Mouse (Mus musculus) embryonic facial prominence, embryonic 15.5 days (tissue): ENCODE measurements around the gene Ftl1. TPM values are rescaled to one million over a fixed set of nuclear protein-coding genes. Genes with fewer than 3 reads are reported as not detected.
"Not testable (repeated sequence)": the region's sequence is repeated elsewhere in the genome, so short reads cannot be mapped to it uniquely, and the experiment has no call there.

Source experiments
- ATAC-seq: fragments of 200-750 bp; cut with Nextera tagmentation; 2 replicates; pipeline ENCODE4 v1.8.0; 2017; ENCODE audit warnings: low read depth, moderate TSS enrichment; ENCODE audit not compliant: insufficient number of reproducible peaks, low FRiP score, low TSS enrichment
- H3K27ac ChIP-seq: fragments of 300-500 bp; sonication (generic); replicated peaks from 2 replicates; pipeline ENCODE4 v1.5.1; 2015; ENCODE audit warnings: mild to moderate bottlenecking, inconsistent platforms
- H3K27me3 ChIP-seq: fragments of 300-500 bp; sonication (generic); 2 replicates; pipeline ENCODE4 v1.6.1; 2015; ENCODE audit warnings: inconsistent platforms
- H3K36me3 ChIP-seq: fragments of 300-500 bp; sonication (generic); 2 replicates; pipeline ENCODE4 v1.6.1; 2015; ENCODE audit warnings: mild to moderate bottlenecking, inconsistent platforms
- H3K4me1 ChIP-seq: fragments of 300-500 bp; sonication (generic); 2 replicates; pipeline ENCODE4 v1.6.1; 2015; ENCODE audit warnings: inconsistent platforms
- H3K4me2 ChIP-seq: fragments of 300-500 bp; sonication (generic); replicated peaks from 2 replicates; pipeline ENCODE4 v1.6.1; 2015; ENCODE audit warnings: mild to moderate bottlenecking, inconsistent platforms
- H3K4me3 ChIP-seq: fragments of 300-500 bp; sonication (generic); replicated peaks from 2 replicates; pipeline ENCODE4 v1.5.1; 2015; ENCODE audit warnings: mild to moderate bottlenecking, inconsistent platforms
- H3K9ac ChIP-seq: fragments of 300-500 bp; sonication (generic); 2 replicates; pipeline ENCODE4 v1.6.1; 2015; ENCODE audit warnings: inconsistent platforms
- H3K9me3 ChIP-seq: fragments of 300-500 bp; sonication (generic); replicated peaks from 2 replicates; pipeline ENCODE4 v1.6.1; 2016; ENCODE audit warnings: inconsistent platforms
- WGBS: fragments of 180-500 bp; shearing (Covaris S2); methylation state at CpG from one replicate; pipeline ENCODE4 v1.1.7; 2015; 5-methylcytosine and 5-hydroxymethylcytosine counted together
- polyA plus RNA-seq: library from polyadenylated mRNA; unstranded; fragments of >200 nt; fragmentation: Nextera tagmentation; extraction: Ambion mirVana; gene quantifications from 2 replicates; pipeline ENCODE4 v1.2.1, GENCODE M21; 2015

Ftl1 gene
- polyA plus RNA-seq = 4,629 and 4,755 TPM in 2 replicates

- Histone ChIP-seq H3K27ac (peak within 1 kb of the TSS; percentile 95), H3K4me3 (peak within 1 kb of the TSS; percentile 77), H3K36me3 (peaks cover 47% of the 10 kb centered on the region), H3K9ac (peak within 1 kb of the TSS; percentile 65), H3K4me1 (peaks cover 46% of the 10 kb centered on the region), H3K4me2 (peak within 1 kb of the TSS; percentile 72)
- H3K27me3 ChIP-seq, H3K9me3 ChIP-seq: not testable (repeated sequence)
- under 1% methylated on average over 30 of the region's 37 CpGs for WGBS
- ATAC-seq = peak; percentile 96
Observed at GRCm38 (mm10) chr7:45459564-45460140, at the start of gene Ftl1. Gene Ftl1, minus strand, starts transcription at chr7:45459884.

GRCm38 (mm10) chr7:45509181-45509882, 49.6 kb upstream of the Ftl1 start:
- Histone ChIP-seq H3K4me3 (peak overlapping the region; percentile 82), H3K27ac (peak overlapping the region; percentile 98; the same call in 1 of the 2 replicates), H3K36me3 (peaks cover 20% of the 10 kb centered on the region), H3K9ac (peak overlapping the region; percentile 65), H3K9me3 (no peaks in the 10 kb centered on the region), H3K4me1 (peaks cover 17% of the 10 kb centered on the region), H3K27me3 (no peaks in the 10 kb centered on the region), H3K4me2 (peak overlapping the region; percentile 92)
- WGBS = 26% methylated on average over 19 of the region's 19 CpGs
- no peak for ATAC-seq

GRCm38 (mm10) chr7:45508561-45508960, 48.9 kb upstream of the Ftl1 start:
- ATAC-seq = no peak
- peak overlapping the region; percentile 82 for H3K4me3 ChIP-seq
- no peak overlapping the region for H3K9ac ChIP-seq
- peaks cover 17% of the 10 kb centered on the region for H3K4me1 ChIP-seq
- no peaks in the 10 kb centered on the region for H3K27me3 ChIP-seq
- no peak overlapping the region for H3K27ac ChIP-seq
- no peaks in the 10 kb centered on the region for H3K9me3 ChIP-seq
- WGBS = 85% methylated on average over 6 of the region's 6 CpGs
- peak overlapping the region; percentile 92; the same call in 1 of the 2 replicates for H3K4me2 ChIP-seq
- peaks cover 20% of the 10 kb centered on the region for H3K36me3 ChIP-seq

- ATAC-seq = no peak
- 91% methylated on average over 6 of the region's 6 CpGs for WGBS
- no peak overlapping the region for H3K4me2 ChIP-seq
- no peaks in the 10 kb centered on the region for H3K27me3 ChIP-seq
- no peaks in the 10 kb centered on the region for H3K9me3 ChIP-seq
- no peak overlapping the region for H3K9ac ChIP-seq
- peaks cover 17% of the 10 kb centered on the region for H3K4me1 ChIP-seq
- H3K36me3 ChIP-seq = peaks cover 25% of the 10 kb centered on the region
- H3K4me3 ChIP-seq = no peak overlapping the region
- no peak overlapping the region for H3K27ac ChIP-seq
Observed at GRCm38 (mm10) chr7:45507583-45507982, 47.9 kb upstream of the Ftl1 start.

GRCm38 (mm10) chr7:45498427-45498826, 38.7 kb upstream of the Ftl1 start:
- H3K4me2 ChIP-seq = no peak overlapping the region
- H3K4me1 ChIP-seq = no peaks in the 10 kb centered on the region
- ATAC-seq = no peak
- peaks cover 87% of the 10 kb centered on the region for H3K36me3 ChIP-seq
- 95% methylated on average over 6 of the region's 6 CpGs for WGBS
- H3K9me3 ChIP-seq = no peaks in the 10 kb centered on the region
- no peak overlapping the region for H3K27ac ChIP-seq
- H3K4me3 ChIP-seq = no peak overlapping the region
- no peaks in the 10 kb centered on the region for H3K27me3 ChIP-seq
- H3K9ac ChIP-seq = no peak overlapping the region

GRCm38 (mm10) chr7:45494548-45494947, 34.9 kb upstream of the Ftl1 start:
- H3K4me3 ChIP-seq = no peak overlapping the region
- H3K4me2 ChIP-seq = no peak overlapping the region
- H3K4me1 ChIP-seq = peaks cover 8% of the 10 kb centered on the region
- H3K27ac ChIP-seq = no peak overlapping the region
- no peak for ATAC-seq
- 85% methylated on average over 9 of the region's 9 CpGs for WGBS
- H3K27me3 ChIP-seq = no peaks in the 10 kb centered on the region
- peaks cover 75% of the 10 kb centered on the region for H3K36me3 ChIP-seq
- no peaks in the 10 kb centered on the region for H3K9me3 ChIP-seq
- H3K9ac ChIP-seq = no peak overlapping the region

GRCm38 (mm10) chr7:45492951-45493350, 33.3 kb upstream of the Ftl1 start:
- H3K27me3 ChIP-seq = no peaks in the 10 kb centered on the region
- WGBS = 89% methylated on average over 5 of the region's 5 CpGs
- H3K9me3 ChIP-seq = no peaks in the 10 kb centered on the region
- peaks cover 59% of the 10 kb centered on the region for H3K36me3 ChIP-seq
- no peak overlapping the region for H3K4me3 ChIP-seq
- H3K9ac ChIP-seq = no peak overlapping the region
- ATAC-seq = no peak
- peaks cover 17% of the 10 kb centered on the region for H3K4me1 ChIP-seq
- no peak overlapping the region for H3K27ac ChIP-seq
- H3K4me2 ChIP-seq = no peak overlapping the region

GRCm38 (mm10) chr7:45492225-45492844, 32.7 kb upstream of the Ftl1 start:
- Histone ChIP-seq H3K4me3 (no peak overlapping the region), H3K36me3 (peaks cover 53% of the 10 kb centered on the region), H3K9me3 (no peaks in the 10 kb centered on the region), H3K4me2 (no peak overlapping the region), H3K27ac (no peak overlapping the region), H3K27me3 (no peaks in the 10 kb centered on the region), H3K9ac (no peak overlapping the region), H3K4me1 (peaks cover 18% of the 10 kb centered on the region)
- WGBS = 87% methylated on average over 8 of the region's 8 CpGs
- ATAC-seq = no peak

GRCm38 (mm10) chr7:45491264-45491663, 31.6 kb upstream of the Ftl1 start:
- H3K4me2 ChIP-seq = 0 out of 2 replicates have a peak overlapping the region, but pooled peaks have one; percentile 24
- WGBS = 16% methylated on average over 3 of the region's 3 CpGs
- H3K36me3 ChIP-seq = peaks cover 42% of the 10 kb centered on the region
- H3K9ac ChIP-seq = no peak overlapping the region
- no peak for ATAC-seq
- peaks cover 20% of the 10 kb centered on the region for H3K4me1 ChIP-seq
- peak overlapping the region; percentile 31; the same call in 1 of the 2 replicates for H3K27ac ChIP-seq
- no peaks in the 10 kb centered on the region for H3K27me3 ChIP-seq
- no peaks in the 10 kb centered on the region for H3K9me3 ChIP-seq
- no peak overlapping the region for H3K4me3 ChIP-seq

GRCm38 (mm10) chr7:45490822-45491221, 31.1 kb upstream of the Ftl1 start:
- H3K4me1 ChIP-seq = peaks cover 20% of the 10 kb centered on the region
- peaks cover 37% of the 10 kb centered on the region for H3K36me3 ChIP-seq
- H3K27me3 ChIP-seq = no peaks in the 10 kb centered on the region
- H3K9ac ChIP-seq = no peak overlapping the region
- H3K9me3 ChIP-seq = no peaks in the 10 kb centered on the region
- no peak overlapping the region for H3K4me3 ChIP-seq
- 35% methylated on average over 9 of the region's 9 CpGs for WGBS
- ATAC-seq = no peak
- peak overlapping the region; percentile 31; the same call in 1 of the 2 replicates for H3K27ac ChIP-seq
- H3K4me2 ChIP-seq = 0 out of 2 replicates have a peak overlapping the region, but pooled peaks have one; percentile 24

- no peak overlapping the region for H3K27ac ChIP-seq
- no peak overlapping the region for H3K4me2 ChIP-seq
- H3K36me3 ChIP-seq = peaks cover 25% of the 10 kb centered on the region
- no peak overlapping the region for H3K4me3 ChIP-seq
- WGBS = 76% methylated on average over 7 of the region's 7 CpGs
- no peaks in the 10 kb centered on the region for H3K9me3 ChIP-seq
- H3K9ac ChIP-seq = no peak overlapping the region
- H3K4me1 ChIP-seq = peaks cover 20% of the 10 kb centered on the region
- H3K27me3 ChIP-seq = no peaks in the 10 kb centered on the region
- ATAC-seq = no peak
Observed at GRCm38 (mm10) chr7:45489578-45489977, 29.9 kb upstream of the Ftl1 start.
